Mouse (Mus musculus) heart, embryonic 10.5 days (tissue): ENCODE results near the gene Pnma1. TPM values are rescaled to one million over a fixed set of nuclear protein-coding genes. Genes with fewer than 3 reads are reported as not detected.

ENCODE experiments used
- DNase-seq: peaks from one replicate; pipeline ENCODE4 v3.0.0-alpha.2; 2017; ENCODE audit warnings: low spot score
- H3K27ac ChIP-seq: fragments of 300-500 bp; sonication (generic); 2 replicates; pipeline ENCODE4 v1.5.1; 2016; ENCODE audit warnings: mild to moderate bottlenecking
- H3K27me3 ChIP-seq: fragments of 300-500 bp; sonication (generic); 2 replicates; pipeline ENCODE4 v1.6.1; 2016; ENCODE audit warnings: mild to moderate bottlenecking; ENCODE audit not compliant: poor library complexity, insufficient read depth, severe bottlenecking
- H3K36me3 ChIP-seq: fragments of 300-500 bp; sonication (generic); 2 replicates; pipeline ENCODE4 v1.6.1; 2016; ENCODE audit warnings: mild to moderate bottlenecking, moderate library complexity
- H3K4me1 ChIP-seq: fragments of 300-500 bp; sonication (generic); 2 replicates; pipeline ENCODE4 v1.6.1; 2016; ENCODE audit warnings: mild to moderate bottlenecking
- H3K4me3 ChIP-seq: fragments of 300-500 bp; sonication (generic); 2 replicates; pipeline ENCODE4 v1.5.1; 2016; ENCODE audit warnings: mild to moderate bottlenecking, moderate library complexity
- H3K9me3 ChIP-seq: fragments of 300-500 bp; sonication (generic); 2 replicates; pipeline ENCODE4 v1.6.1; 2016; ENCODE audit warnings: mild to moderate bottlenecking, moderate library complexity
- WGBS: fragments of 180-500 bp; shearing (Covaris S2); methylation state at CpG from one replicate; pipeline ENCODE4 v1.1.7; 2016; 5-methylcytosine and 5-hydroxymethylcytosine counted together
- polyA plus RNA-seq: library from polyadenylated mRNA; unstranded; fragments of >200 nt; fragmentation: Nextera tagmentation; extraction: Ambion mirVana; gene quantifications from 2 replicates; pipeline ENCODE4 v1.2.1, GENCODE M21; 2016

The Pnma1 gene
- polyA plus RNA-seq, 1 experiment from 2014 or later = 1.1 TPM

GRCm38 (mm10) chr12:84176126-84176769, 28.0 kb upstream of the Pnma1 start:
- DNase-seq = peak; percentile 90
- H3K36me3 ChIP-seq = peaks cover 28% of the 10 kb centered on the region
- 7% methylated on average over 13 of the region's 13 CpGs for WGBS
- H3K27me3 ChIP-seq = no peaks in the 10 kb centered on the region
- H3K4me3 ChIP-seq = peak overlapping the region; percentile 61
- peaks cover 81% of the 10 kb centered on the region for H3K4me1 ChIP-seq
- no peaks in the 10 kb centered on the region for H3K9me3 ChIP-seq
- peak overlapping the region; percentile 95 for H3K27ac ChIP-seq

GRCm38 (mm10) chr12:84175659-84176061, 27.4 kb upstream of the Pnma1 start:
- 1% methylated on average over 20 of the region's 20 CpGs for WGBS
- Histone ChIP-seq H3K4me1 (peaks cover 75% of the 10 kb centered on the region), H3K27me3 (no peaks in the 10 kb centered on the region)

GRCm38 (mm10) chr12:84174871-84175270, 26.6 kb upstream of the Pnma1 start:
- peak overlapping the region; percentile 95 for H3K27ac ChIP-seq
- H3K36me3 ChIP-seq = peaks cover 39% of the 10 kb centered on the region
- H3K4me3 ChIP-seq = 0 out of 2 replicates have a peak overlapping the region, but pooled peaks have one; percentile 61
- peaks cover 67% of the 10 kb centered on the region for H3K4me1 ChIP-seq
- WGBS = 78% methylated on average over 6 of the region's 6 CpGs
- H3K9me3 ChIP-seq = no peaks in the 10 kb centered on the region
- no peak for DNase-seq
- no peaks in the 10 kb centered on the region for H3K27me3 ChIP-seq

More at GRCm38 (mm10) chr12:84175659-84176061, 27.4 kb upstream of the Pnma1 start:
- no peaks in the 10 kb centered on the region for H3K9me3 ChIP-seq
- peak overlapping the region; percentile 95 for H3K27ac ChIP-seq
- H3K36me3 ChIP-seq = peaks cover 34% of the 10 kb centered on the region
- peak overlapping the region; percentile 61 for H3K4me3 ChIP-seq
- peak; percentile 96 for DNase-seq

- 71% methylated on average over 9 of the region's 9 CpGs for WGBS
- H3K36me3 ChIP-seq = peaks cover 39% of the 10 kb centered on the region
- H3K27ac ChIP-seq = peak overlapping the region; percentile 95
- peaks cover 64% of the 10 kb centered on the region for H3K4me1 ChIP-seq
- no peaks in the 10 kb centered on the region for H3K27me3 ChIP-seq
- H3K9me3 ChIP-seq = no peaks in the 10 kb centered on the region
- no peak for DNase-seq
- 0 out of 2 replicates have a peak overlapping the region, but pooled peaks have one; percentile 3 for H3K4me3 ChIP-seq
Measured at GRCm38 (mm10) chr12:84174190-84174811, 26.0 kb upstream of the Pnma1 start.

GRCm38 (mm10) chr12:84173309-84173915, 25.1 kb upstream of the Pnma1 start:
- Histone ChIP-seq H3K27ac (peak overlapping the region; percentile 95; the same call in 1 of the 2 replicates), H3K4me3 (no peak overlapping the region), H3K9me3 (no peaks in the 10 kb centered on the region), H3K27me3 (no peaks in the 10 kb centered on the region), H3K4me1 (peaks cover 55% of the 10 kb centered on the region), H3K36me3 (peaks cover 42% of the 10 kb centered on the region)
- DNase-seq = no peak
- 93% methylated on average over 13 of the region's 13 CpGs for WGBS

GRCm38 (mm10) chr12:84172862-84173261, 24.6 kb upstream of the Pnma1 start:
- Histone ChIP-seq H3K4me3 (no peak overlapping the region), H3K4me1 (peaks cover 50% of the 10 kb centered on the region), H3K27ac (no peak overlapping the region), H3K36me3 (peaks cover 42% of the 10 kb centered on the region), H3K9me3 (no peaks in the 10 kb centered on the region), H3K27me3 (no peaks in the 10 kb centered on the region)
- DNase-seq = no peak
- WGBS = 91% methylated on average over 17 of the region's 17 CpGs

GRCm38 (mm10) chr12:84172216-84172615, 23.9 kb upstream of the Pnma1 start:
- DNase-seq = no peak
- Histone ChIP-seq H3K9me3 (no peaks in the 10 kb centered on the region), H3K4me1 (peaks cover 45% of the 10 kb centered on the region), H3K27me3 (no peaks in the 10 kb centered on the region), H3K36me3 (peaks cover 45% of the 10 kb centered on the region), H3K4me3 (no peak overlapping the region), H3K27ac (no peak overlapping the region)
- 96% methylated on average over 3 of the region's 3 CpGs for WGBS

GRCm38 (mm10) chr12:84170610-84171009, 22.3 kb upstream of the Pnma1 start:
- Histone ChIP-seq H3K4me3 (no peak overlapping the region), H3K9me3 (no peaks in the 10 kb centered on the region), H3K27ac (no peak overlapping the region), H3K36me3 (peaks cover 49% of the 10 kb centered on the region), H3K27me3 (no peaks in the 10 kb centered on the region), H3K4me1 (peaks cover 44% of the 10 kb centered on the region)
- DNase-seq = no peak
- WGBS = 88% methylated on average over 10 of the region's 10 CpGs

GRCm38 (mm10) chr12:84165631-84166373, 17.5 kb upstream of the Pnma1 start:
- Histone ChIP-seq H3K9me3 (no peaks in the 10 kb centered on the region), H3K36me3 (peaks cover 47% of the 10 kb centered on the region), H3K4me1 (peaks cover 48% of the 10 kb centered on the region), H3K4me3 (no peak overlapping the region), H3K27me3 (no peaks in the 10 kb centered on the region), H3K27ac (no peak overlapping the region)
- 53% methylated on average over 8 of the region's 8 CpGs for WGBS
- no peak for DNase-seq

- no peaks in the 10 kb centered on the region for H3K27me3 ChIP-seq
- no peak overlapping the region for H3K4me3 ChIP-seq
- H3K4me1 ChIP-seq = peaks cover 57% of the 10 kb centered on the region
- H3K36me3 ChIP-seq = peaks cover 59% of the 10 kb centered on the region
- H3K27ac ChIP-seq = no peak overlapping the region
- no peak for DNase-seq
- WGBS = 85% methylated on average over 11 of the region's 11 CpGs
- H3K9me3 ChIP-seq = no peaks in the 10 kb centered on the region
Measured at GRCm38 (mm10) chr12:84163586-84164110, 15.4 kb upstream of the Pnma1 start.

- peaks cover 62% of the 10 kb centered on the region for H3K4me1 ChIP-seq
- H3K27me3 ChIP-seq = no peaks in the 10 kb centered on the region
- H3K36me3 ChIP-seq = peaks cover 64% of the 10 kb centered on the region
- 82% methylated on average over 9 of the region's 9 CpGs for WGBS
- H3K27ac ChIP-seq = no peak overlapping the region
- DNase-seq = no peak
- H3K4me3 ChIP-seq = no peak overlapping the region
- H3K9me3 ChIP-seq = no peaks in the 10 kb centered on the region
Measured at GRCm38 (mm10) chr12:84163133-84163532, 14.8 kb upstream of the Pnma1 start.

GRCm38 (mm10) chr12:84161616-84162433, 13.5 kb upstream of the Pnma1 start:
- Histone ChIP-seq H3K9me3 (no peaks in the 10 kb centered on the region), H3K27ac (0 out of 2 replicates have a peak overlapping the region, but pooled peaks have one; percentile 1), H3K4me1 (peaks cover 63% of the 10 kb centered on the region), H3K27me3 (no peaks in the 10 kb centered on the region), H3K4me3 (no peak overlapping the region), H3K36me3 (peaks cover 71% of the 10 kb centered on the region)
- 79% methylated on average over 14 of the region's 14 CpGs for WGBS
- DNase-seq = no peak
